Mouse (Mus musculus) liver, adult 2 months (tissue): ENCODE measurements around the gene Zscan25. TPM values are rescaled to one million over a fixed set of nuclear protein-coding genes. Genes with fewer than 3 reads are reported as not detected.

ENCODE experiments used
- polyA plus RNA-seq: library from polyadenylated mRNA; depleted of rRNA; stranded (reverse); fragments of >200 nt; gene quantifications from 2 replicates; pipeline ENCODE4 v1.2.3, GENCODE M21; 2012; rRNA removed
- total RNA-seq: library from RNA; depleted of rRNA; stranded (reverse); fragments of >200 nt; gene quantifications from 2 replicates; pipeline ENCODE4 v1.2.3, GENCODE M21; 2014; rRNA removed

Zscan25 gene
- total and polyA plus RNA-seq, 2 experiments: 3.5 to 6.7 TPM

Other genes with a start within 250 kb of the Zscan25 start
- not detected in 2 replicates for gene Gm4871, start 247.7 kb upstream of the Zscan25 start, total RNA-seq
- gene Gm4871, start 247.7 kb upstream of the Zscan25 start, polyA plus RNA-seq: not detected in 2 replicates
- not detected in 2 replicates for gene 1700018F24Rik, start 237.5 kb upstream of the Zscan25 start, total RNA-seq
- not detected in 2 replicates for gene 1700018F24Rik, start 237.5 kb upstream of the Zscan25 start, polyA plus RNA-seq
- 36.0 and 47.1 TPM in 2 replicates for gene Arpc1a, start 196.7 kb upstream of the Zscan25 start, total RNA-seq
- gene Arpc1a, start 196.7 kb upstream of the Zscan25 start, polyA plus RNA-seq: 64.7 and 66.5 TPM in 2 replicates
- gene Kpna7, start 196.5 kb upstream of the Zscan25 start, total RNA-seq: not detected in 2 replicates
- not detected in 2 replicates for gene Kpna7, start 196.5 kb upstream of the Zscan25 start, polyA plus RNA-seq
- 30.9 and 61.0 TPM in 2 replicates for gene Arpc1b, start 166.3 kb upstream of the Zscan25 start, total RNA-seq
- gene Arpc1b, start 166.3 kb upstream of the Zscan25 start, polyA plus RNA-seq: 93.8 and 137 TPM in 2 replicates
- 12.6 and 16.1 TPM in 2 replicates for gene Pdap1, start 140.3 kb upstream of the Zscan25 start, total RNA-seq
- 16.9 and 19.7 TPM in 2 replicates for gene Pdap1, start 140.3 kb upstream of the Zscan25 start, polyA plus RNA-seq
- gene Bud31, start 140.1 kb upstream of the Zscan25 start, total RNA-seq: 57.9 and 66.4 TPM in 2 replicates
- 45.5 and 45.7 TPM in 2 replicates for gene Bud31, start 140.1 kb upstream of the Zscan25 start, polyA plus RNA-seq
- 7.2 and 8.3 TPM in 2 replicates for gene Ptcd1, start 113.4 kb upstream of the Zscan25 start, total RNA-seq
- 7.5 and 7.6 TPM in 2 replicates for gene Ptcd1, start 113.4 kb upstream of the Zscan25 start, polyA plus RNA-seq
- gene Cpsf4, start 113.3 kb upstream of the Zscan25 start, total RNA-seq: 16.4 TPM in 2 replicates
- 16.8 and 20.2 TPM in 2 replicates for gene Cpsf4, start 113.3 kb upstream of the Zscan25 start, polyA plus RNA-seq
- 331 and 332 TPM in 2 replicates for gene Atp5j2, start 88.4 kb upstream of the Zscan25 start, total RNA-seq
- 171 and 187 TPM in 2 replicates for gene Atp5j2, start 88.4 kb upstream of the Zscan25 start, polyA plus RNA-seq
- 6.8 and 8.5 TPM in 2 replicates for gene Zkscan14, start 78.6 kb upstream of the Zscan25 start, total RNA-seq
- 1.8 and 2.1 TPM in 2 replicates for gene Zkscan14, start 78.6 kb upstream of the Zscan25 start, polyA plus RNA-seq
- gene Zkscan5, start 75.9 kb upstream of the Zscan25 start, total RNA-seq: 7.6 and 7.8 TPM in 2 replicates
- 4.8 and 4.9 TPM in 2 replicates for gene Zkscan5, start 75.9 kb upstream of the Zscan25 start, polyA plus RNA-seq
- 29.5 and 29.9 TPM in 2 replicates for gene Zfp655, start 48.8 kb upstream of the Zscan25 start, total RNA-seq
- gene Zfp655, start 48.8 kb upstream of the Zscan25 start, polyA plus RNA-seq: 11.4 and 11.8 TPM in 2 replicates
- gene Cyp3a57, start 64.8 kb downstream of the Zscan25 start, total RNA-seq: 0.18 TPM in 1 of 2 replicates, not detected in the other
- not detected in 2 replicates for gene Cyp3a57, start 64.8 kb downstream of the Zscan25 start, polyA plus RNA-seq
- gene Cyp3a16, start 189.2 kb downstream of the Zscan25 start, total RNA-seq: 0.27 and 201 TPM in 2 replicates
- gene Cyp3a16, start 189.2 kb downstream of the Zscan25 start, polyA plus RNA-seq: 1.0 and 33.3 TPM in 2 replicates